Mouse (Mus musculus): ENCODE measurements around the gene 1110008L16Rik.
A peak's percentile ranks its signal among the peaks of the same experiment; 100 is the strongest.
"Not testable (repeated sequence)": the region's sequence is repeated elsewhere in the genome, so short reads cannot be mapped to it uniquely, and the experiment has no call there.

1110008L16Rik gene

DNA sequence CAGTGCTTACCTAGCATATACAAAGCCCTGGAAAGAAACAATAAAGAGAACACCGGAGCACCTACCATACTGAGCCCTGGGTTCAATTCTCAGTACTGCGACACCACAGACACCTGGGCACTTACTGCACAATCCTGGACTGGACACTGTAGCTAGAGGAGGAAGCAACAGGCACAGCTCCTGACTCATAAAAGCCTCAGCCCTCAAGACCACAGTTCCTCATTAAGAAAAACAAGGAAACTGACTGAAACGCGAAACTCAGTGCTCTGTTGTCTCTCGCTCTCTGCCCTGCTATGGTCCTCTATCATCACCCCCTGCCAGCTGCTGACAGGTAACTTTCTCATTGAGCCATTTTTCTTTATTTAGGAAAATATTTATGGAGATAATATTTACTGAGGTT lies at the start of gene 1110008L16Rik:
Gene 1110008L16Rik (plus strand): TSS at position 242 of the 400 bp plus-strand sequence.
- no peak for DNase-seq (ENCODE audit: low spot score)

DNA sequence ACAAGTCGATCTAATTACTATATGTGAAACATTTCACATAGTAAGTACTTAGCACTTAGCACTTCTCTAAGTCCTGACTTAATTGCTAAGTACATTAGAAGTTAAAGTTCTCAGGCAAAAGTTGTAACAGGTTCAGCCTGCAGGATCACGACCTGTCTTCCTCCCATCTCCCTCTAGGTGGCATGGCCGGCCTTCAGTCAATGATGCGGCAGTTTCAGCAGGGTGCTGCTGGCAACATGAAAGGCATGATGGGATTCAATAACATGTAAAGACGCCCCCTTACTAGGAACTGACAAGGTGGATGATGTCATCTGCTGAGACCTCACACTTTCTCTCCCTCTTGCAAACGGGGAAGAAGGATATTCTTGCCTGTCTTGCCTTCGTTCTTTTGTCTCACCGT lies 37.4 kb upstream of the 1110008L16Rik start:
- not testable (repeated sequence) for DNase-seq (ENCODE audit: low spot score)

DNA sequence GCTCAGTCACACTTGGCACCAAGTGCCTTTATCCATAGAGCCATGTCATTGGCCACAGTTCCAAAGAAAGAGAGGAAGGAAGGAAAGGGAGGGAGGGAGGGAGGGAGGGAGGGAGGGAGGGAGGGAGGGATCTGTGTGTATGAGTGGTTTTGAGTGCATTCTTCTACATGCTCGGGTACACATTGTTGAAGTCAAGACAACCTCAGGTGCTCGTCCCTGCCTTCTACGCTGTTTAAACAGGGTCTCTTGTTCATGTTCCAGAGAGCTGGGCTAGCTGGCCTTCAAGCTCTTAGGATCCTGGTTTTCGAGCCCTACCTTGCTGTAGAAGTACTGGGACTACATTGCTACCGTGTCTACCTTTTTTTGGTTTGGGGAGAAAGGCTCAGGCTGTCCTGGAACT lies 36.0 kb upstream of the 1110008L16Rik start:
- DNase-seq (ENCODE audit: low spot score), result not testable (repeated sequence)

DNA sequence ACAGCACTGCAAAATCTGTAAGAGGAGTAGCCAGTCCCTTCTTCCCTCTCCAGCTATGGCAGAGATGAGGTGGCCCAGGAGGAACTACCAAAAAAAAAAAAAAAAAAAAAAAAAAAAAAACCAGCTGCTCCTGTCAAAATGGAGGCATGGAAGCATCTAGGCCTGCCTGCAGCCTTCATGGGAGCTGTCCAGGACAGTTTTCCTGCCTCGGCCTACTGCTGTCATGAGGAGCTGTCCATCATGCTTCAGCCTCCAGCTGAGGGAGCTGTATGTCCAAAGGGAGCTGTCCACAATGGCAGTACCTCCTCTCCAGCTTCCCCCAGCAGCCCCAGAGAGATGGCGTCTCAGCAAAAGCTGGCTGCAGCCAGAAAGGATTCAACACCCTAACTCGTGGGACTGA lies 27.1 kb upstream of the 1110008L16Rik start:
- DNase-seq (ENCODE audit: low spot score), result no peak

DNA sequence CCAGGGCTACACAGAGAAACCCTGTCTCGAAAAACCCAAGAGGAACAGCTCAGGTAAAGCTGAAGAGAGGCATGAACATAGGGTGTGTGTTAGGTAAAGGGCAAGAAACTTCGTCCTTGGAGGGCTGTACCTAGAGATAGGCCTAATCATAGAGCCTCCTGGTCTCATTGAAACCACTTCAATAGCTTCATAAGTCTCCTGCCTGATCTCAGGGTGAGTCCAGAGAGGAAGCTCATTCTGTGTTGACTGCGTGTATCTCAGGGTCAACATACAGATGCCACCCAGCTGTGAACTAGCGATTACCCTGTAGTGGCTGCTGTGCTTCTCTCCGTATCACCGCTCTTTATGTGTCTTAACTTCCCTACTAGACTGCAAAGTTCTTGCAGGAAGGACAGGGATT lies 21.8 kb upstream of the 1110008L16Rik start:
- not testable (repeated sequence) for DNase-seq (ENCODE audit: low spot score)

DNA sequence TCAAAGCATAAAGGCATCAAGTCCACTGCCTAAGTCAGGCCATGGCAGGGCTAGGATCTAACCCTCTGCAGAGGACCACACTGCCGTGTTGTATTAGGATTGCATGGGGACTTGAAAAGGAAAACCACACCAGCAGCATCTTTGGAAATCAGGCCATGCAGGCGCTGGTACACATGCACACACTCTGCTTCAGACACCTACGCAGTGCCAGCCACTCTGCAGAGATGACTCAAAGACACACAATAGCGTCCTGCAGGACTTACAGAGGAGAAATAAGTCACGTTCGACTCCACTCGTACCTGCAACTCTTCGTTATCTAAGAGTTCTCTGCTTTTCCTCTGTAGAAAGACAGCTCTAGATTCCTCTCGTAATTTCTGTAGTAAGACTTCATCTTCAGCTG lies 1.3 kb upstream of the 1110008L16Rik start:
- no peak for DNase-seq (ENCODE audit: low spot score)

DNA sequence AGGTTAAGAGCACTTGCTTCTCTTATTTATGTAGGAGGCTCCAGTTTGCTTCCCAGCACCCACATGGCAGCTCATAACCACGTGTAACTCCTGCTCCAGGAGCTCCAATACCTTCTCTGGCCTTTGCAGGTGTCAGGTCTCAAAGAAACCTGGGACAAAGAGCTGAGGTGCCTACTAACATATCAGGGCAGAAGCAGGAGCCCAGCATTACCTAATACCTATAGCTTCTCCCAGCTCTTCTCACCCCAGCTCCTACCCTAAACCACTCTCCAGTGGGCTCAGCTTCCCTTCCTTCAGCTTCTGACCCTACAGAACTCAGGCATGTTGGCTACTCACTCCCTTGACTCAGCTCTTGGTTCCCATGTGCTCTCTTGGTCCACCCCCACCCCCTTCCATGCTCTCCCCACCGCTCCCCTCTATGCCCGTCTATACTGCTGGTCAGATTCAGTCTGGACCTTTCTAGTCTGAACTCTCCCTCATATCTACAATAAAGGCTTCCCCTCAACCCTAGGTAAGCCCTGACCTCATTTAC lies 1.5 kb downstream of the 1110008L16Rik start:
- DNase-seq (ENCODE audit: low spot score), result no peak

DNA sequence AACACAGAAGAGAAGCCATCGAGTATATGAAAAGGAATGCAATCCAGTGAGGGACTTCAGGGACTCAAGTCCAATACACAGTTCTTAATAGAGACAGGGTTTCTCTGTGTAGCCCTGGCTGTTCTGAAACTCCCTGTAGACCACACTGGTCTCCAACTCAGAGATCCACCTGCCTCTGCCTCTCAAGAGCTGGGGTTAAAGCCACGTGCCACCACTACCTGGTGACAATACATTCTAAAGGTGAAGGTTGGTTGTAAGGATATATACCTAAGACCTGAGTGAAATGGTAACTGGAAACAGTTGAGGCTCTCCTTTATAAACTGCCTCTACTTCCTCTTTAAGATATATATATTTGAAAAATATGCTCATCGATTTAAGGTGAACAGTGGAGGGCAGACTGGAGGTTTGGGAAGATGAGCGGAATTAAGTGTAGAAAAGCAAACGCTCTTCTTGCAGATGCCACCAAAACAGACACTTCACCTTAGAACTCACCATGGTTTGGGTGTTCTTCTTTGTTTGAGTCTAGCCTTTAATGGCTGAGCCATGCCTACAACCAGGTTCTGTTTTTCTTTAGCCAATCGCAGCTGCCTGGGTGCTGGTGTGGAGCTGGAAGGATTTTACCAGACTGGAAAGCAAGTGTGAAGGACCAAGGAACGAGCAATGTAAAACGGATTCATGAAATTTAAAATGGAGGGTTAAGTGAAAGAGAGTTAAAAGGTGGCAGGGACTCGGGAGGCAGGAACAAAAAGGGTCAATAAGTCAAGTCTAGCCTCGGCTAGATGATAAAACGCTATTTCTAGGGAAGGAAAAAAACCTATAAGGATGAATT lies 2.3 kb downstream of the 1110008L16Rik start:
- no peak for DNase-seq (ENCODE audit: low spot score)

DNA sequence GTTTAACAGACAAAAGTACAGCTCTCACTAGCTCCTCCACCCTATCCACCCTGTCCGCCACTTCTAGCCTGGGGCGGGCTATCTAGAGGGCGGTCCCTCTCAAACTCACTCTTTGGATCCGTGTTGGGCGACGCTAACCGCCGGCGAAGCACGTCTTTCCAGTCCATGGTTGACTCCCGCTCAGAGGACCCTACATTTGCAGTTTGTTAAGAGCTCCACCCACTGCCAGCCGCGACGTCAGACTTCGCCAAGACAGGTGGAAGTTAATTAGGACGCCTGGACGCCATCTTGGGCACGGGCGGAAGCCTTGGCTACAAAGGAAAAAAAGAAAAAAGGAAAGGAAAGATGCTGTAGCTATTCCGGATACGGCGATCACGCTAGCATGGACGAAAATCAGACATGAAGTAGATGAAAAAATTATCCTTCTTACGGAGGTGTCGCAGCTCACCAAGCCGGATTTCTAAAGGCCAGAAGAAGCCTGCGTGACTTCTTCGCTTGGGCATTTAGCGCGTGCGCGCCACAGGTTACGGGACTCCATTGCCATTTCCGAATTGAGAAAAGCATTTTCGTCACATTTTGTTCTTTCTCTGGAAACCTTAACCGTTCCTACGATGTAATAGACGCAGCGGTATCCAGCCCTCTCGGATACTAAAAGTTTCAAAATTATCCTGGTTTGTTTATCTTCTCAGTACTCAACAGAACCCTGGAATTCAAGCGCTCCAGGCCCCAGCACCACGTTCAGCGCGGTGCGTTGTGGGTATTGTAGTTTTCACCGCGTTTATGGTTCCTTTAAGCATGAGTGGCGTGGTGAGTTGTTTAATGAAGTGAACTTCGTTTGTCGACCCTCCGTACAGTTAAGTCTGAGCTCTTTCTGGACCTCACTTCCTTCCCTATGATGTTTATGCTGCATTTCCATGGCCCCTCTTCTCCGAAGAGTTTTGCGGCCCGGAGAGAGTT lies 3.4 kb downstream of the 1110008L16Rik start, which contains the start of gene Ppp2r3c:
Gene Ppp2r3c (minus strand): TSS at position 514 of the 957 bp plus-strand sequence.
- DNase-seq (ENCODE audit: low spot score), result peak; percentile 88

DNA sequence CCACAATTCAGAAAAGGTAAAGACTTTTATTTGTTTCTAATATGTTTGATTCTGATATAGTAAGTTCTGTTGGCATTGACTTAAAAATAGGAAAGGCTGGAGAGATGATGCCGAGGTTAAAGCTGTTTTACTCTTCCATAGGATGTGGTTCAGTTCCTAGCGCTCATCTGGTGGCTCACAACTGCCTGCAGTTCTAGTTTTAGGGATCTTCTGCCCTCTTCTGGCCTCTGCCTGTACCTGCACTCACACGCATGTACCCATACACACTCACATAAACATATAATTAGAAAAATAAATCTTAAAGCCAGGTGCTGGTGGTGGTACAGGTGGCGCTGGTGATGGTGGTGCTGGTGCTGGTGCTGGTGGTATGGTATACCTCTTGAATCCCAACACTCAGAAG lies 7.0 kb downstream of the 1110008L16Rik start:
- no peak for DNase-seq (ENCODE audit: low spot score)

DNA sequence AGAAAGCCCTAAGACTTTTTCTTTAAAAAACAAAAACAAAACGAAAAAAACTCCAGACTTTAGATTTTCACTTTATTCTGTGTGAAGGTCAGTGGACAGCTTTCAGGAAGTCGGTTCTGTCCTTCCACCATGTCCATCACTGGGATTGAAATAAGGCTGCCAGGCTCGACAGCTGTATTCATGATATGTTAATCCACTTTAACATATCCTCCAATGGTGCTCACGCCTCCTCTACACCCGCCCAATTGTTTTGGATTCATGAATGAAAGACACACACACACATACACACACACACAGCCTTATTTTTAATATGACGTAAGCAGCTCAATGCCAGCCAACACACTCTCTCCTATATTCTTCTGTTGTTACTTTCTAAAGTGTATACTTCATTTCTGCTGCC lies 8.2 kb downstream of the 1110008L16Rik start:
- DNase-seq (ENCODE audit: low spot score), result no peak

DNA sequence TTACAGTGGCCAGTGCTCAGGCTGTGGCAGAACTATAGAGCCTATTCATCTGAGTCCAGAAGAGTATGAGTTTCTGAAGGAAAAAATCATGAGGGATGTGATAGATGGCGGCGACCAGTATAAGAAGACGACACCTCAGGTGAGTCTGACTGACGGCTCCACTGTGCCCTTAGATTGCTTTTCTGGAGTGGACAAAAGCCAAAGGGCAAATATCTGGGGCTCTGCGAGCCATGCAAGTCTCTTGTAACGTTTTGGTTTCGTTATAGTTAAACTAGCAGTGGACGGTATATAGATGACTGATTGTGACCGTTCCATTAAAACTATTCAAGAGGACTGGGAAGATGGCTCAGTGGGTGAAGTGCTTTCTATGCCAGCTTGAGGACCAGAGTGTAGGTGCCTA lies 9.4 kb downstream of the 1110008L16Rik start:
- DNase-seq (ENCODE audit: low spot score), result no peak

DNA sequence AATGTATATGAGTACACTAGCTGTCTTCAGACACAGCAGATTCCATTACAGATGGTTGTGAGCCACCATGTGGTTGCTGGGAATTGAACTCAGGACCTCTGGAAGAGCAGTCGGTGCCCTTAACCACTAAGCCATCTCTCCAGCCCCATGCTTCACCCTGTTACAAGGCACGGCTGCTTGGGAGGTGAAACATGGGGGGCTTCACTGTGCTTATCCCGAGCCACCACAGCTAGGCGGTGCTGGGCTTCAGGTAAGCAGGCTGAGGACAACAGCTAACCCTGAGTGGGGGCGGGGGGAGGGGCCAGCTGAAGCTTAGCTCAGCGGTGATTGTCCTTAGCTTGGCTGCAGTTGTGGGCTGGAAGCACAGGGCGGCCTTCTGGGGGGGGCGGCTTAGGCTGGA lies 10.1 kb downstream of the 1110008L16Rik start:
- no peak for DNase-seq (ENCODE audit: low spot score)

DNA sequence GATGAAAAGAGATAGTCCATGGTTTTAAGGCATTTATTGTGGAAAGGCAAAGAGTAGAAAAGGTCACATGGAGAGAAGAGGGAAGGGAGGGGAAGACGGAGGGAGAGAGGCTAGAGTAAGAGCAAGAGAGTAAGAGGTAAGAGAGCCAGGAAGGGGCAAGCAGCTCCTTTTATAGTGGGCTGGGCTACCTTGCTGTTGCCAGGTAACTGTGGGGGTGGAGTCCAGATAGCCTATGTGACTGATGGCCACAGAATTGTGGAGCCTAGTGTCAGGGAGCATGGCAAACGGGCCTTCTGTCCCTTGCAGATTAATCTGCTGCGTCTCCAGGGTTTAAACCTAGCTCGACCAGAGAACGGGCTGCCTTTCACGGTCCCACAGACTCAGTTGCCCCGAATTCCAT lies 12.5 kb downstream of the 1110008L16Rik start:
- DNase-seq (ENCODE audit: low spot score), result no peak

DNA sequence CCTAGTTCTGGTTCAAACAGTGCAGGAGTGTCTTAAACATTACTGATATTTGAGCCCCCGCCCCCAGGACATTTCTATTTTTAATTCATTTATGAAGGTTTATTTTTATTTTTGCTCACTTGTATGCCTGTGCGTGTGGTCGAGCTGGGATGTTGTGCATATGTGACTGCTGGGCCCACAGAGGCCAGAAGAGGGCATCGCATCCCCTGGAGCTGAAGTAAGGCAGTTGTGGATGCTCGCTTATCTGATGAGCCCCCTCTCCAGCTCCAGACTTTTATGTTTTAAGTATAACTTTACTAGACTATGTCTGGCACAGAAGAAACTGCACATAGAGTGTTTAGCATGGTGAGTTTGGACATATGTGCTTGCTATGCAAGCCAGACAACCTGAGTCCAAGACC lies 14.5 kb downstream of the 1110008L16Rik start:
- no peak for DNase-seq (ENCODE audit: low spot score)

DNA sequence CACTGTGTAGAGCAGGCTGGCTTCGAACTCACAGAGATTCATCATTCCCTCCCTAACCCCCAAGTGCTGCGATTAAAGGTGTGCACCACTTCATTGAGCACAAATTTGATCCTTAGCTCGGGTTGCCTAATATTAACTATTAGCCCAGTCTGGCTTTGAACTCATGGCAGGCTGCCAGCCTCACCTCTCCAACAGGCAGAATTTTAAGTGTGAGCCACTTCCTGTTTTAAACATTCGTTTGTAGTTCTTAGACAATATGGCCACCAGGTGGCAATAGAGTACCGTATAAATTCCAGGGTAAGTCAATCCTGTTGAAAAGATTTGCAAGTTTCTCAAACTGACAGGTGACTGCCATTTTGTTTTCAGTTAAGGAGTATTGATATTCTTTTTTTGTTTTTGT lies 15.8 kb downstream of the 1110008L16Rik start:
- peak; percentile 32 for DNase-seq (ENCODE audit: low spot score)

DNA sequence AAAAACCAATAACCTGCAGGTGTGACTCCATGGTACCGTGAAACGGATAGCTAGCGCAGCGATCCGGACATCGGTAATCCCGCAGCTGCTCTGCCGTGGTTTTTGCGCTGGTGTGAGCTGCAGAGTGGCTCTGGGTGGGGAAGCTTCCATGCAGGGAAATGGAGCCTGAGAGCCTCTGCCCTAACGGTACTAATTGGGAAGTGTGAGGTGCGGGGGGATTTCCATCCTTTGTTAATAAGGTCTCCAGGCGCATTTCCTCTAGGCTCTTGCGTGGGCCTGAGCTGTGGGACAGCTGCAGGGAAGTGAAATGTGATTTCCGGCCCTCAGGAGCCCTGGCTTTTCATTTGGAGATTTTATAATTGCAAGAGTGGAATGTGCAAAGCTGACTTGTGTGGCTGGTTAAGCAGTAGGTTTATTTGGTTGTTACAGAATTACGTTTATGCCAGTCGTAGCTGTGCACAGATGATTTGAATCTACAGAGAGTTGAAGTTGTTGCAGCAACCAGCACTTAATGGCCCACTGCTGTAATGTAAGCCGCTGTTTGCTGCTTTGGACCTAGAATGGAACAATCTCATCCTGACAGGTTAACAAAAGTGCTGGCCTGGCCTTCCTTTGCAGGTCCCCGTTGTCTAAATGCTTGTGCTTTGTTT lies 22.4 kb downstream of the 1110008L16Rik start:
- no peak for DNase-seq (ENCODE audit: low spot score)

DNA sequence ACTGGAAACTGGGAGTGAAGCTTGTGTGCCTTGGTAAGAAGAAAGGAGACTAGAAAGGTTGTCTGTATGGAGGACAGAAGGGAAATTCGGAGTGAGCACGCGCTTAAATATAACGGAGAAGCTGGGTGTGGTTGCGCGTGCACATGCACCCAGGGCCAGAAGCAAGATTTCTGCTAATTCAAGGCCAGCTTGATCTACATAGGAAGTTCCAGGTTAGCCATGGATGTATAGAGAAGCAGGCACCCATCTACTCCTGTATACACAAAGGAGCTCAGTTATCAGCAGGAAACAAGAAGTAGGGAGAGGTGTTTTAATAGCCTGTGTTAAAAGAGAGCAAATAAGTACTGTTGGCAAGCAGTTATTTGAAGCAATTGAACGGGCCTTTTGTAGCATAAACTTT lies 26.3 kb downstream of the 1110008L16Rik start:
- no peak for DNase-seq (ENCODE audit: low spot score)

DNA sequence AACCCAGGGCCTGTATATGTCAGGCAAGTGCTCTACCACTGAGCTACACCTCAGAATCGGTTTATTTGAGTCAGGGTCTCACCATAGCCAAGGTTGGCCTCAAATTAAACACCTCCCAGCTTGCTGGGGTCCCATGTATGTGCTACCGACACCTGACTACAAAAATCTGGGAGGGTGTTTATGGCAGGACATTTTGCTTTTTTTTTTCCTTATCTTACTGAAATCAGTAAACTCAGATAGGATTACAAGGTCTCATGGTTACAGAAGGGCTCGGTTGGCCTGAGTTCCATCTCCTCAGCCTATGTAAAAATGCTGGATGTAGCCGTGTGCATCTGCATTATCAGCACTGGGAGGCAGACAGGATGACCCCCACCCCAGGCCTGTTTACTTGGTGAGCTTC lies 29.4 kb downstream of the 1110008L16Rik start:
- DNase-seq (ENCODE audit: low spot score), result no peak

DNA sequence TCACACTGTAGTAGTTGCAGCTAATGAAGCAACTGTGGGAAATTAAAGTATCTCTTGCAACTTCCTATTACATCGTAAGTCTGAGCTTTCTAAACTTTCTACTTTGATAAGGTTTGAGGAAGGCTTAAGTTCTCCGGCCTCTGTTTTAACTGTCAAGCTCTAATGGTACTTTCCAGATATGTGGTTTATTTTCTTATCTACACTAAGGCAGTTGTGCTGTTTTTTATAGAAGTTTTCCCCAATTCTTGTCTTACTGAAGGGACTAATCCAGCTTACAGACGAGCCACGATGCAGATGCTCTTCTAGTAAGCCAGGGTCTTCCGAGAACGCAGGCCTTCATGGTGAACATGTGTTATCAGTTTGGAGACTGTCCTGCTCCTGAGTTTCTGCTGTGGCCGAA lies 30.0 kb downstream of the 1110008L16Rik start:
- DNase-seq (ENCODE audit: low spot score), result no peak

DNA sequence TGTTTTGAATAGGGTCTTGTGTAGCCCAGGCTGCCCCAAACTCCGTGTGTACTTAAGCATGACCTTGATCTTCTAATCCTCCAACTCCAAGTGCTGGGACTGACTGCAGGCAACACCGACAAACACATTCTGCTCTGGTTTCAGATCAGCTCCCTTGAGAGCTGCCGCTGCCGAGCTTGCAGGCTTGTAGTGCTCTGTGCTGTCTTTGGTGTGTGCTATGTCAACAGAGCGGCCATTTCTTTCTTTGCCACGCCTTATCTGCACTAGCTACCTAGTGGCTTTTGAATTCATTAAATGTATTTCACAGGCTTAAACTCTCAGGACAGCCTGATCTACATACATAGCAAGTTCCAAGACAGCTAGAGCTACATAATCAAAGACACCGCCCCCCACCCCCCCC lies 34.3 kb downstream of the 1110008L16Rik start:
- no peak for DNase-seq (ENCODE audit: low spot score)

DNA sequence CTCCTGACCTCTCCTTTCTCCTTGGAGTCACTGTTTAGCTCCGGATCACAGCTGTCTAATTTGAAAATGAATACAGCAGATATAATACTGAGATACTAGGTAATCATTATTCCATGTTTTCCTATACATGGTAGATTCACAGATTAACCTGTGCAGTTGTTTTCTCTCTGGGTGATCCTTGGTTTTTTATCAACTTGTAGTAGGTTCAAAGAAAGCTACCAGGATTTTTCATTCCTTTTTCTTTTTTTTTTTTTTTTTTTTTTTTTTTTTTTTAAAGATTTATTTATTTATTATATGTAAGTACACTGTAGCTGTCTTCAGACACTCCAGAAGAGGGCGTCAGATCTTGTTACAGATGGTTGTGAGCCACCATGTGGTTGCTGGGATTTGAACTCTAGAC lies 39.1 kb downstream of the 1110008L16Rik start:
- not testable (repeated sequence) for DNase-seq (ENCODE audit: low spot score)
